Comparison of ENCODE assay signal across 11 mouse cellular contexts in the genomic region with DNA sequence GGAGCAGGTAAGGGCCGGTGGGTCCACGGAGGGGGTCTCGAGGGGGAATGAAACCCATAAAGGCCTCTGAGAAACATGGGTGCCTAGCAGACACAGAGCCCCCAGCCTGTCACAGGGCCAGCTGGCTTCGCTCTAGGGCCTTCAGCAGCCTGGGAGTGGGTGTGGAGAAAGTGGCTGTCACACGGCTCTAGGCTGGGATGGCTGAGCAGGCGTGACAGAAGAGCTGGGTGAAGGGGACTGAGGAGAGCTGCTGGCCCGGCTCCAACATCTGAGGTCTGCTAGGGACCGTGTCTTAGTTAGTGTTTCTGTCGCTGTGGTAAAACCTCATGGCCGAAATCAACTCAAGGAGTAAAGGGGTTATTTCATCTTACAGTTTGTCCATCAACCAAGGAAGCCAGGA. TPM values are rescaled to one million over a fixed set of nuclear protein-coding genes. Genes with fewer than 3 reads are reported as not detected.
A peak's percentile ranks its signal among the peaks of the same experiment; 100 is the strongest.
DNase-seq lines count a peak whose midpoint lies in the region; ATAC-seq and TF ChIP-seq lines count a peak whose summit lies in the region.
"Had no signal": no experiment of that assay in that cellular context is flagged by ENCODE, and none has a peak within 500 bp of the region (broad histone marks: within the 10 kb centered on the region; RNA-seq: fewer than 3 reads in every experiment).

No protein-coding gene starts in this region.

- no peaks in the 10 kb centered on the region for H3K36me3 ChIP-seq in heart, embryonic 11.5 days (ENCODE audit: control insufficient read depth, insufficient read depth, low read length)
- no peaks in the 10 kb centered on the region for H3K36me3 ChIP-seq in lung, postnatal 0 days (ENCODE audit: insufficient read depth, low read length)
- no peaks in the 10 kb centered on the region for H3K36me3 ChIP-seq in hindbrain, embryonic 14.5 days (replicated peaks; ENCODE audit: control insufficient read depth, insufficient read depth)

- WGBS in heart, embryonic 11.5 days (ENCODE audit: insufficient replicate concordance), result 47% methylated on average over 10 of the region's 10 CpGs
- 41% methylated on average over 10 of the region's 10 CpGs for WGBS in lung, postnatal 0 days
- WGBS in hindbrain, embryonic 14.5 days, result 55% methylated on average over 10 of the region's 10 CpGs

- 0 out of 2 replicates have a peak overlapping the region, but pooled peaks have one; percentile 28 for H3K9ac ChIP-seq in heart, embryonic 11.5 days (ENCODE audit: low read depth, low read length)
- no peak overlapping the region for H3K9ac ChIP-seq in lung, postnatal 0 days (replicated peaks; ENCODE audit: low read depth)
- no peak overlapping the region for H3K9ac ChIP-seq in hindbrain, embryonic 14.5 days
- H3K9ac ChIP-seq: liver, postnatal 0 days had no signal

- peak overlapping the region; percentile 73 for H3K27ac ChIP-seq in heart, embryonic 11.5 days (ENCODE audit: low read depth, low read length)
- H3K27ac ChIP-seq in lung, postnatal 0 days (ENCODE audit: low read length), result no peak overlapping the region
- peak overlapping the region; percentile 32 for H3K27ac ChIP-seq in hindbrain, embryonic 14.5 days
- H3K27ac ChIP-seq: gastrocnemius, adult 2 months had no signal

- DNase-seq in heart, postnatal 25 days (ENCODE audit: low spot score), result no peak
- peak; percentile 23 for DNase-seq in lung, postnatal 0 days (ENCODE audit: low spot score)
- no peak for DNase-seq in lung, adult 18-20 months
- DNase-seq in hindbrain, embryonic 14.5 days (ENCODE audit: low spot score), result no peak
- peak; percentile 49 for DNase-seq in right cerebral cortex, postnatal 25 days
- no peak for DNase-seq in thymus, postnatal 0 days (ENCODE audit: low spot score)
- DNase-seq in spleen, postnatal 14 days (ENCODE audit: low spot score in 2 of 2), result no peak
- DNase-seq: cerebellum, adult 11 months; gastrocnemius, adult 2 months; liver, postnatal 0 days had no signal

- intact Hi-C loops in heart, postnatal 25 days (cut with DNase I), result no loop called here

- H3K4me2 ChIP-seq in heart, embryonic 11.5 days, result no peak overlapping the region
- H3K4me2 ChIP-seq in lung, postnatal 0 days (replicated peaks; ENCODE audit: low read depth, low read length), result no peak overlapping the region
- no peak overlapping the region for H3K4me2 ChIP-seq in hindbrain, embryonic 14.5 days (replicated peaks)

- peaks cover 28% of the 10 kb centered on the region for H3K4me1 ChIP-seq in heart, embryonic 11.5 days (ENCODE audit: control insufficient read depth, insufficient read depth, low read length)
- no peaks in the 10 kb centered on the region; the same call in 1 of the 2 replicates for H3K4me1 ChIP-seq in lung, postnatal 0 days (ENCODE audit: insufficient read depth, low read depth, low read length)
- H3K4me1 ChIP-seq in hindbrain, embryonic 14.5 days (replicated peaks; ENCODE audit: control insufficient read depth, insufficient read depth, low read length), result peaks cover 14% of the 10 kb centered on the region

- TF ChIP-seq EP300 in lung, postnatal 0 days (IDR thresholded peaks at IDR 0.05), result no peak

- H3K27me3 ChIP-seq in heart, embryonic 11.5 days (ENCODE audit: control insufficient read depth, insufficient read depth, low read length), result peaks cover 58% of the 10 kb centered on the region
- H3K27me3 ChIP-seq in lung, postnatal 0 days (replicated peaks; ENCODE audit: insufficient read depth, low read length), result no peaks in the 10 kb centered on the region
- no peaks in the 10 kb centered on the region for H3K27me3 ChIP-seq in hindbrain, embryonic 14.5 days (ENCODE audit: control insufficient read depth, insufficient read depth, low read length)

- no peaks in the 10 kb centered on the region for H3K9me3 ChIP-seq in heart, embryonic 11.5 days (replicated peaks; ENCODE audit: control insufficient read depth, low read length)
- no peaks in the 10 kb centered on the region for H3K9me3 ChIP-seq in lung, postnatal 0 days (ENCODE audit: low read length)
- no peaks in the 10 kb centered on the region for H3K9me3 ChIP-seq in hindbrain, embryonic 14.5 days (ENCODE audit: control insufficient read depth, low read length)

- peak; percentile 1; the same call in 1 of the 2 replicates for ATAC-seq in heart, embryonic 11.5 days (replicated peaks; ENCODE audit: insufficient number of reproducible peaks, low FRiP score, low TSS enrichment)
- peak; percentile 52; the same call in 1 of the 2 replicates for ATAC-seq in lung, postnatal 0 days
- peak; percentile 32; the same call in 1 of the 2 replicates for ATAC-seq in hindbrain, embryonic 14.5 days (ENCODE audit: low FRiP score)
- ATAC-seq: liver, postnatal 0 days had no signal

- TF ChIP-seq CTCF in lung, postnatal 0 days (IDR thresholded peaks at IDR 0.05), result no peak

- no peak overlapping the region for H3K4me3 ChIP-seq in heart, embryonic 11.5 days (ENCODE audit: low read depth, low read length)
- H3K4me3 ChIP-seq in lung, postnatal 0 days (ENCODE audit: low read depth, low read length), result no peak overlapping the region
- no peak overlapping the region for H3K4me3 ChIP-seq in hindbrain, embryonic 14.5 days (replicated peaks; ENCODE audit: low read length)
- H3K4me3 ChIP-seq: gastrocnemius, adult 2 months had no signal

RNA-seq across cellular contexts. Expression of a gene that starts 17.5 kb away (rescaled TPM):
- 2.5 TPM in 2 replicates for polyA plus RNA-seq in heart, embryonic 11.5 days (2014; fragmentation: Nextera tagmentation; extraction: Ambion mirVana)
- 1 to 10 TPM; 2.3 to 2.6 TPM for total RNA-seq in heart, postnatal 25 days (2021)
- 0.21 and 0.33 TPM in 2 replicates for polyA plus RNA-seq in lung, postnatal 0 days (2015; fragmentation: Nextera tagmentation; extraction: Ambion mirVana)
- 16.9 and 19.0 TPM in 2 replicates for polyA plus RNA-seq in hindbrain, embryonic 14.5 days (2014; fragmentation: Nextera tagmentation; extraction: Ambion mirVana)
- 0.17 and 0.36 TPM in 2 replicates for polyA plus RNA-seq in thymus, postnatal 0 days (2015; fragmentation: Nextera tagmentation; extraction: Ambion mirVana)
- polyA plus RNA-seq: liver, postnatal 0 days had no signal

RNA-seq across cellular contexts. Expression of a gene that starts 45.5 kb away (rescaled TPM):
- 15.4 and 15.9 TPM in 2 replicates for polyA plus RNA-seq in heart, embryonic 11.5 days (2014; fragmentation: Nextera tagmentation; extraction: Ambion mirVana)
- total RNA-seq in heart, postnatal 25 days (2021), result 1 to 10 TPM; 9.1 to 9.3 TPM
- 26.2 and 30.1 TPM in 2 replicates for polyA plus RNA-seq in lung, postnatal 0 days (2015; fragmentation: Nextera tagmentation; extraction: Ambion mirVana)
- polyA plus RNA-seq in hindbrain, embryonic 14.5 days (2014; fragmentation: Nextera tagmentation; extraction: Ambion mirVana), result 10.1 and 11.1 TPM in 2 replicates
- 3.5 and 6.2 TPM in 2 replicates for polyA plus RNA-seq in thymus, postnatal 0 days (2015; fragmentation: Nextera tagmentation; extraction: Ambion mirVana)

Comparison
In these comparisons a context has a peak if more than half of its experiments do, and no peak if none do; other contexts are left out.
1. DNase-seq: peak in lung, postnatal 0 days (single experiment) and right cerebral cortex, postnatal 25 days (single experiment); none in heart, postnatal 25 days (single experiment), lung, adult 18-20 months (0 of 2), hindbrain, embryonic 14.5 days (single experiment), thymus, postnatal 0 days (single experiment) and spleen, postnatal 14 days (0 of 2).
2. ATAC-seq: peak in every context shown above with its lines; median percentile 52 in lung, postnatal 0 days; 32 in hindbrain, embryonic 14.5 days; 1 in heart, embryonic 11.5 days.